Mouse (Mus musculus): ENCODE measurements around the gene Arsa.

Arsa gene

GRCm38 (mm10) chr15:89498961-89499688 is 21.9 kb upstream of the Arsa start, which contains the start of gene Shank3:
TSS of gene Shank3 (plus strand) at chr15:89499623.
- no peak for TF ChIP-seq GATA4 (IDR thresholded peaks at IDR 0.05; ENCODE audit: insufficient replicate concordance, low read length)

GRCm38 (mm10) chr15:89498049-89498960 is 21.1 kb upstream of the Arsa start:
- no peak for TF ChIP-seq GATA4 (IDR thresholded peaks at IDR 0.05; ENCODE audit: insufficient replicate concordance, low read length)

- peak; percentile 96 for TF ChIP-seq GATA4 (IDR thresholded peaks at IDR 0.05; ENCODE audit: insufficient replicate concordance, low read length)
Measured at GRCm38 (mm10) chr15:89497391-89498048, 20.3 kb upstream of the Arsa start.

- no peak for TF ChIP-seq GATA4 (IDR thresholded peaks at IDR 0.05; ENCODE audit: insufficient replicate concordance, low read length)
Measured at GRCm38 (mm10) chr15:89496841-89497240, 19.6 kb upstream of the Arsa start.

- no peak for TF ChIP-seq GATA4 (IDR thresholded peaks at IDR 0.05; ENCODE audit: insufficient replicate concordance, low read length)
Measured at GRCm38 (mm10) chr15:89496131-89496530, 18.9 kb upstream of the Arsa start.

- no peak for TF ChIP-seq GATA4 (IDR thresholded peaks at IDR 0.05; ENCODE audit: insufficient replicate concordance, low read length)
Measured at GRCm38 (mm10) chr15:89494970-89495369, 17.7 kb upstream of the Arsa start.

GRCm38 (mm10) chr15:89488611-89489117 is 11.4 kb upstream of the Arsa start:
- TF ChIP-seq GATA4 (IDR thresholded peaks at IDR 0.05; ENCODE audit: insufficient replicate concordance, low read length) = no peak

- no peak for TF ChIP-seq GATA4 (IDR thresholded peaks at IDR 0.05; ENCODE audit: insufficient replicate concordance, low read length)
Measured at GRCm38 (mm10) chr15:89488182-89488581, 11.0 kb upstream of the Arsa start.

- no peak for TF ChIP-seq GATA4 (IDR thresholded peaks at IDR 0.05; ENCODE audit: insufficient replicate concordance, low read length)
Measured at GRCm38 (mm10) chr15:89480584-89480983, 3.4 kb upstream of the Arsa start.

- peak; percentile 53; the same call in 1 of the 2 replicates for TF ChIP-seq GATA4 (IDR thresholded peaks at IDR 0.05; ENCODE audit: insufficient replicate concordance, low read length)
Measured at GRCm38 (mm10) chr15:89478622-89479021, 1.4 kb upstream of the Arsa start.

- TF ChIP-seq GATA4 (IDR thresholded peaks at IDR 0.05; ENCODE audit: insufficient replicate concordance, low read length) = no peak
Measured at GRCm38 (mm10) chr15:89477806-89478205, 581 bp upstream of the Arsa start.

- no peak for TF ChIP-seq GATA4 (IDR thresholded peaks at IDR 0.05; ENCODE audit: insufficient replicate concordance, low read length)
Measured at GRCm38 (mm10) chr15:89476475-89476815, 780 bp downstream of the Arsa start.

GRCm38 (mm10) chr15:89475611-89476474 is 1.4 kb downstream of the Arsa start:
- TF ChIP-seq GATA4 (IDR thresholded peaks at IDR 0.05; ENCODE audit: insufficient replicate concordance, low read length) = peak; percentile 100

- no peak for TF ChIP-seq GATA4 (IDR thresholded peaks at IDR 0.05; ENCODE audit: insufficient replicate concordance, low read length)
Measured at GRCm38 (mm10) chr15:89475293-89475600, 2.0 kb downstream of the Arsa start.
